In genomic region chr13:43209560-43209959, GRCm38 (mm10) we compare ENCODE assay signal across 10 mouse cellular contexts. TPM values are rescaled to one million over a fixed set of nuclear protein-coding genes. Genes with fewer than 3 reads are reported as not detected.
DNase-seq lines count a peak whose midpoint lies in the region; ATAC-seq and TF ChIP-seq lines count a peak whose summit lies in the region.
"Had no signal": no experiment of that assay in that cellular context is flagged by ENCODE, and none has a peak within 500 bp of the region (broad histone marks: within the 10 kb centered on the region; RNA-seq: fewer than 3 reads in every experiment).

No protein-coding gene starts in this region.

- no peaks in the 10 kb centered on the region for H3K27me3 ChIP-seq in E14TG2a.4 (ENCODE audit: insufficient read depth, low read length)
- H3K27me3 ChIP-seq: hindbrain, embryonic 13.5 days had no signal

- TF ChIP-seq CTCF in left cerebral cortex, adult 2 months (IDR thresholded peaks at IDR 0.05), result no peak
- TF ChIP-seq CTCF in E14TG2a.4 (conservative IDR thresholded peaks at IDR 0.05; ENCODE audit: low read length), result no peak
- TF ChIP-seq CTCF in olfactory bulb, adult 2 months (IDR thresholded peaks at IDR 0.05; ENCODE audit: insufficient read depth, low read depth, low read length), result no peak

- no peak overlapping the region for H3K4me3 ChIP-seq in left cerebral cortex, adult 2 months
- peak overlapping the region; percentile 57; the same call in 1 of the 2 replicates for H3K4me3 ChIP-seq in E14TG2a.4 (replicated peaks; ENCODE audit: low read length)
- no peak overlapping the region for H3K4me3 ChIP-seq in olfactory bulb, adult 2 months (ENCODE audit: insufficient read depth, low read depth, low read length)
- H3K4me3 ChIP-seq: hindbrain, embryonic 13.5 days had no signal

- WGBS in olfactory bulb, adult 2 months, result 44% methylated on average over 5 of the region's 5 CpGs

- peaks cover 7% of the 10 kb centered on the region; the same call in 1 of the 2 replicates for H3K36me3 ChIP-seq in E14TG2a.4 (ENCODE audit: insufficient read depth, low read length)
- H3K36me3 ChIP-seq: hindbrain, embryonic 13.5 days had no signal

- intact Hi-C loops in left cerebral cortex, adult 2 months (cut with DNase I), result no loop called here

- DNase-seq in left cerebral cortex, adult 2 months (ENCODE audit: extremely low spot score in 1 of 2, low spot score in 2 of 2), result no peak
- no peak for DNase-seq in left cerebral cortex, adult 11 months (ENCODE audit: low spot score)
- no peak for DNase-seq in kidney, adult 18-20 months
- no peak for DNase-seq in embryo, embryonic 9.5 days (ENCODE audit: extremely low spot score)
- DNase-seq: layer of hippocampus, adult 9-11 months; thymus, postnatal 25 days had no signal

- peaks cover 87% of the 10 kb centered on the region for H3K4me1 ChIP-seq in E14TG2a.4 (replicated peaks; ENCODE audit: low read depth, low read length)
- H3K4me1 ChIP-seq in olfactory bulb, adult 2 months (ENCODE audit: control insufficient read depth, insufficient read depth, low read length), result peaks cover 36% of the 10 kb centered on the region

- H3K9me3 ChIP-seq in E14TG2a.4 (ENCODE audit: low read length), result no peaks in the 10 kb centered on the region
- H3K9me3 ChIP-seq: hindbrain, embryonic 13.5 days had no signal

- peak; percentile 77 for ATAC-seq in granulocyte monocyte progenitor cell, adult 5-6 weeks (replicated peaks; ENCODE audit: poor library complexity, severe bottlenecking)

- H3K27ac ChIP-seq in left cerebral cortex, adult 2 months, result peak overlapping the region; percentile 63; the same call in 1 of the 2 replicates
- H3K27ac ChIP-seq in olfactory bulb, adult 2 months (ENCODE audit: insufficient read depth, low read depth, low read length), result peak overlapping the region; percentile 66; the same call in 1 of the 2 replicates
- H3K27ac ChIP-seq: hindbrain, embryonic 13.5 days had no signal

- TF ChIP-seq POLR2A in olfactory bulb, adult 2 months (IDR thresholded peaks at IDR 0.05; ENCODE audit: insufficient read depth, low read depth, low read length), result no peak

RNA-seq across cellular contexts. Expression of gene Tbc1d7, which starts 38.3 kb away (rescaled TPM):
- 10 to 100 TPM; 23.4 to 29.0 TPM for total RNA-seq in left cerebral cortex, adult 2 months (2021)
- 16.7 and 34.8 TPM in 2 replicates for total RNA-seq in granulocyte monocyte progenitor cell, adult 5-6 weeks (2014; fragmentation: Nextera tagmentation)
- 8.2 and 12.7 TPM in 2 replicates for total RNA-seq in granulocyte monocyte progenitor cell, adult 5-6 weeks (2017)
- polyA plus RNA-seq in olfactory bulb, adult 2 months (2012; ENCODE audit: insufficient read depth, insufficient read length, low replicate concordance, missing spikeins), result not detected in 2 replicates
